Mouse (Mus musculus) limb, embryonic 11.5 days (tissue): ENCODE results near the gene Stat4. TPM values are rescaled to one million over a fixed set of nuclear protein-coding genes. Genes with fewer than 3 reads are reported as not detected.

ENCODE experiments used
- ATAC-seq: fragments of 200-750 bp; cut with Nextera tagmentation; 2 replicates; pipeline ENCODE4 v1.8.0; 2017; ENCODE audit warnings: low read depth; ENCODE audit not compliant: insufficient number of reproducible peaks, low FRiP score, low TSS enrichment
- DNase-seq: peaks from one replicate; pipeline ENCODE4 v3.0.0-alpha.2; 2015; ENCODE audit warnings: low spot score
- H3K27ac ChIP-seq: fragments of 300-500 bp; sonication (generic); replicated peaks from 2 replicates; pipeline ENCODE4 v1.5.1; 2014; ENCODE audit warnings: low read depth, mild to moderate bottlenecking, low read length
- H3K27me3 ChIP-seq: fragments of 300-500 bp; sonication (generic); 2 replicates; pipeline ENCODE4 v1.6.1; 2014; ENCODE audit warnings: mild to moderate bottlenecking, low read length, mixed read lengths; ENCODE audit not compliant: control insufficient read depth, insufficient read depth
- H3K36me3 ChIP-seq: fragments of 300-500 bp; sonication (generic); 2 replicates; pipeline ENCODE4 v1.6.1; 2014; ENCODE audit warnings: mild to moderate bottlenecking, low read length, moderate library complexity, mixed read lengths; ENCODE audit not compliant: control insufficient read depth, insufficient read depth
- H3K4me1 ChIP-seq: fragments of 300-500 bp; sonication (generic); 2 replicates; pipeline ENCODE4 v1.6.1; 2014; ENCODE audit warnings: low read length, mixed read lengths; ENCODE audit not compliant: control insufficient read depth, insufficient read depth
- H3K4me2 ChIP-seq: fragments of 300-500 bp; sonication (generic); 2 replicates; pipeline ENCODE4 v1.6.1; 2014; ENCODE audit warnings: low read depth, mild to moderate bottlenecking, moderate library complexity; ENCODE audit not compliant: severe bottlenecking
- H3K4me3 ChIP-seq: fragments of 300-500 bp; sonication (generic); 2 replicates; pipeline ENCODE4 v1.5.1; 2014; ENCODE audit warnings: low read depth, low read length
- H3K9ac ChIP-seq: fragments of 300-500 bp; sonication (generic); 2 replicates; pipeline ENCODE4 v1.6.1; 2014; ENCODE audit warnings: mild to moderate bottlenecking, low read length
- H3K9me3 ChIP-seq: fragments of 300-500 bp; sonication (generic); 2 replicates; pipeline ENCODE4 v1.6.1; 2016; ENCODE audit warnings: low read length; ENCODE audit not compliant: control insufficient read depth
- WGBS: fragments of 180-500 bp; shearing (Covaris S2); extraction: QIAGEN DNeasy Blood & Tissue Kit; methylation state at CpG from one replicate; pipeline ENCODE4 v1.1.7; 2014; 5-methylcytosine and 5-hydroxymethylcytosine counted together
- polyA plus RNA-seq: library from polyadenylated mRNA; unstranded; fragments of >200 nt; fragmentation: Nextera tagmentation; extraction: Ambion mirVana; gene quantifications from 2 replicates; pipeline ENCODE4 v1.2.1, GENCODE M21; 2014

Stat4 gene
- polyA plus RNA-seq, 1 experiment from 2014 or later = 2.7 TPM

- H3K27ac ChIP-seq = no peak overlapping the region
- no peak overlapping the region for H3K9ac ChIP-seq
- H3K27me3 ChIP-seq = no peaks in the 10 kb centered on the region
- no peak overlapping the region for H3K4me2 ChIP-seq
- ATAC-seq = no peak
- no peaks in the 10 kb centered on the region for H3K4me1 ChIP-seq
- no peak overlapping the region for H3K4me3 ChIP-seq
- H3K9me3 ChIP-seq = no peaks in the 10 kb centered on the region
- DNase-seq = no peak
- no peaks in the 10 kb centered on the region for H3K36me3 ChIP-seq
- 74% methylated on average over 3 of the region's 3 CpGs for WGBS
Observed at GRCm38 (mm10) chr1:52011227-52011626, 24.3 kb downstream of the Stat4 start.

- H3K36me3 ChIP-seq = no peaks in the 10 kb centered on the region
Observed at GRCm38 (mm10) chr1:52012231-52012630, 25.3 kb downstream of the Stat4 start.

GRCm38 (mm10) chr1:52012757-52013156 is 25.8 kb downstream of the Stat4 start:
- Histone ChIP-seq H3K9me3 (no peaks in the 10 kb centered on the region), H3K36me3 (no peaks in the 10 kb centered on the region), H3K27ac (no peak overlapping the region), H3K4me2 (no peak overlapping the region), H3K4me3 (no peak overlapping the region), H3K4me1 (no peaks in the 10 kb centered on the region), H3K27me3 (no peaks in the 10 kb centered on the region), H3K9ac (no peak overlapping the region)
- WGBS = 91% methylated on average over 7 of the region's 7 CpGs
- ATAC-seq = no peak
- no peak for DNase-seq

More at GRCm38 (mm10) chr1:52012231-52012630, 25.3 kb downstream of the Stat4 start:
- Histone ChIP-seq H3K27ac (no peak overlapping the region), H3K4me2 (no peak overlapping the region), H3K4me3 (no peak overlapping the region), H3K9me3 (no peaks in the 10 kb centered on the region), H3K9ac (no peak overlapping the region), H3K27me3 (no peaks in the 10 kb centered on the region), H3K4me1 (no peaks in the 10 kb centered on the region)
- ATAC-seq = no peak
- no peak for DNase-seq

- Histone ChIP-seq H3K4me3 (no peak overlapping the region), H3K9me3 (no peaks in the 10 kb centered on the region), H3K27me3 (no peaks in the 10 kb centered on the region), H3K36me3 (no peaks in the 10 kb centered on the region), H3K4me1 (no peaks in the 10 kb centered on the region), H3K27ac (no peak overlapping the region), H3K4me2 (no peak overlapping the region), H3K9ac (no peak overlapping the region)
- no peak for ATAC-seq
- DNase-seq = no peak
- 77% methylated on average over 4 of the region's 4 CpGs for WGBS
Observed at GRCm38 (mm10) chr1:52019621-52020020, 32.7 kb downstream of the Stat4 start.

- Histone ChIP-seq H3K9me3 (no peaks in the 10 kb centered on the region), H3K9ac (no peak overlapping the region), H3K36me3 (no peaks in the 10 kb centered on the region), H3K27ac (no peak overlapping the region), H3K4me2 (no peak overlapping the region), H3K4me1 (no peaks in the 10 kb centered on the region), H3K4me3 (no peak overlapping the region), H3K27me3 (no peaks in the 10 kb centered on the region)
- DNase-seq = no peak
- no peak for ATAC-seq
- WGBS = 92% methylated on average over 4 of the region's 4 CpGs
Observed at GRCm38 (mm10) chr1:52021936-52022725, 35.2 kb downstream of the Stat4 start.

- Histone ChIP-seq H3K27me3 (no peaks in the 10 kb centered on the region), H3K27ac (no peak overlapping the region), H3K36me3 (no peaks in the 10 kb centered on the region), H3K9me3 (no peaks in the 10 kb centered on the region), H3K9ac (no peak overlapping the region), H3K4me3 (no peak overlapping the region), H3K4me2 (no peak overlapping the region), H3K4me1 (no peaks in the 10 kb centered on the region)
- ATAC-seq = no peak
- no peak for DNase-seq
- WGBS = 91% methylated on average over 5 of the region's 5 CpGs
Observed at GRCm38 (mm10) chr1:52028686-52029085, 41.7 kb downstream of the Stat4 start.

GRCm38 (mm10) chr1:52034816-52035752 is 48.1 kb downstream of the Stat4 start:
- Histone ChIP-seq H3K9me3 (no peaks in the 10 kb centered on the region), H3K27me3 (no peaks in the 10 kb centered on the region), H3K4me3 (no peak overlapping the region), H3K36me3 (no peaks in the 10 kb centered on the region), H3K9ac (no peak overlapping the region), H3K4me2 (no peak overlapping the region), H3K4me1 (peaks cover 2% of the 10 kb centered on the region; the same call in 1 of the 2 replicates), H3K27ac (no peak overlapping the region)
- 76% methylated on average over 12 of the region's 12 CpGs for WGBS
- no peak for DNase-seq
- no peak for ATAC-seq

GRCm38 (mm10) chr1:52039151-52039550 is 52.2 kb downstream of the Stat4 start:
- H3K9me3 ChIP-seq = no peaks in the 10 kb centered on the region
- 79% methylated on average over 7 of the region's 7 CpGs for WGBS
- DNase-seq (no peak), ATAC-seq (no peak)
- no peak overlapping the region for H3K4me2 ChIP-seq
- no peak overlapping the region for H3K4me3 ChIP-seq
- H3K9ac ChIP-seq = no peak overlapping the region
- H3K27me3 ChIP-seq = no peaks in the 10 kb centered on the region
- H3K27ac ChIP-seq = no peak overlapping the region
- H3K4me1 ChIP-seq = peaks cover 2% of the 10 kb centered on the region; the same call in 1 of the 2 replicates
- no peaks in the 10 kb centered on the region for H3K36me3 ChIP-seq
